Mouse (Mus musculus) olfactory bulb, adult 2 months (tissue): ENCODE data around the gene Cfap97d1.

Experiments
- CTCF ChIP-seq: fragments of 200-500 bp; IDR thresholded peaks from 2 replicates; pipeline ENCODE4 v1.5.1; 2012; ENCODE audit warnings: low read depth, mild to moderate bottlenecking, low read length, moderate library complexity; ENCODE audit not compliant: insufficient read depth
- POLR2A ChIP-seq: fragments of 200-500 bp; IDR thresholded peaks from 2 replicates; pipeline ENCODE4 v1.6.1; 2012; ENCODE audit warnings: mild to moderate bottlenecking, low read depth, low read length, moderate library complexity; ENCODE audit not compliant: insufficient read depth

DNA sequence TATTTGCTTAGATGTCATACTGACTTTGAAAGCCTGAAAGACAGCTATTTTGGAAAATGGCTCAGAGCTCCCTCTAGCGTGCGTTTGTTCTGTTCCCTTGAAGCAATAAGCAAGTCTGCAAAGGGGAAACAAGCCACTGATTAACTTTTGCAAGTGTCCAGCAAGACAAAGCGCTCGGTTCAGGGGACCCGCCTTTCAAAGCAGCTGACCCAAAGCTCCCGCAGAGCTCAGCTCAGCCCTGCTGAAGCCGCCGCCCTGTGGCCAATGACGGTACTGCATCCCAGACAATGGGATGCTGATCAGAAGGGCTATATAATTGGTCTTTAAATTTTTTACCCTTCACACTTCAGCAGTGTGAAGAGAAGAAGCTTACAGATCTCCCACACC lies 56.1 kb downstream of the Cfap97d1 start:
- TF ChIP-seq CTCF (peak; percentile 97), POLR2A (no peak)
